Mouse (Mus musculus) hindbrain, embryonic 13.5 days (tissue): ENCODE measurements around the gene Vps29. TPM values are rescaled to one million over a fixed set of nuclear protein-coding genes. Genes with fewer than 3 reads are reported as not detected.

ENCODE experiments used
- ATAC-seq: fragments of 200-750 bp; cut with Nextera tagmentation; 2 replicates; pipeline ENCODE4 v1.8.0; 2017; ENCODE audit warnings: moderate TSS enrichment; ENCODE audit not compliant: low FRiP score
- H3K27ac ChIP-seq: fragments of 300-500 bp; sonication (generic); 2 replicates; pipeline ENCODE4 v1.5.1; 2015; ENCODE audit warnings: inconsistent platforms, mild to moderate bottlenecking, moderate library complexity
- H3K27me3 ChIP-seq: fragments of 300-500 bp; sonication (generic); 2 replicates; pipeline ENCODE4 v1.6.1; 2015; ENCODE audit warnings: mild to moderate bottlenecking, inconsistent platforms
- H3K36me3 ChIP-seq: fragments of 300-500 bp; sonication (generic); 2 replicates; pipeline ENCODE4 v1.6.1; 2015; ENCODE audit warnings: mild to moderate bottlenecking, inconsistent platforms
- H3K4me1 ChIP-seq: fragments of 300-500 bp; sonication (generic); replicated peaks from 2 replicates; pipeline ENCODE4 v1.6.1; 2015; ENCODE audit warnings: inconsistent platforms
- H3K4me2 ChIP-seq: fragments of 300-500 bp; sonication (generic); 2 replicates; pipeline ENCODE4 v1.6.1; 2015; ENCODE audit warnings: inconsistent platforms, mild to moderate bottlenecking, moderate library complexity
- H3K4me3 ChIP-seq: fragments of 300-500 bp; sonication (generic); 2 replicates; pipeline ENCODE4 v1.5.1; 2015; ENCODE audit warnings: mild to moderate bottlenecking, inconsistent platforms
- H3K9ac ChIP-seq: fragments of 300-500 bp; sonication (generic); 2 replicates; pipeline ENCODE4 v1.6.1; 2015; ENCODE audit warnings: mild to moderate bottlenecking, inconsistent platforms
- H3K9me3 ChIP-seq: fragments of 300-500 bp; sonication (generic); 2 replicates; pipeline ENCODE4 v1.6.1; 2016; ENCODE audit warnings: inconsistent platforms
- WGBS: fragments of 180-500 bp; shearing (Covaris S2); methylation state at CpG from one replicate; pipeline ENCODE4 v1.1.7; 2015; 5-methylcytosine and 5-hydroxymethylcytosine counted together
- polyA plus RNA-seq: library from polyadenylated mRNA; unstranded; fragments of >200 nt; fragmentation: Nextera tagmentation; extraction: Ambion mirVana; gene quantifications from 2 replicates; pipeline ENCODE4 v1.2.1, GENCODE M21; 2015

Vps29 gene
- polyA plus RNA-seq, 1 experiment from 2014 or later, result 297 TPM

DNA sequence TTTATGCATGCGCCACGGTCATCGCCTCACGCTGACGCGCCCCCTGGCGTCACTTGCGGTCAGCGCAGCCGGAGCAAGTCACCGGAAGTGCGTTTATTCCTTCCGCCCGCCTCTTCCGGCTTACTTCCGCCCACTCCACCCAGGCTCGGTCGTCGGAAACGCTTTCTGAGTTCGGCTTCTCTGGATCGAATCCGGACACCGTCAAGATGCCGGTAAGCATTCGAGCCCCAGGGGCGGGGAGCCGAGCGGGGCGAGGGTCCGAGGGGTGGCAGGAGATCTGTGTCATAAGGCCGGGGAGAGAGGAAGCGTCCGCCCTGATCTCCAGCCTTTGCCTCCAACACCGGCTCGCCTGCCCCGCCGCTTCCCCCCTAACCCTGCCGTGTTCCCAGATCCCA is 37.6 kb downstream of the Vps29 start, which contains the start of gene Arpc3:
TSS of gene Arpc3 (plus strand) at position 93 of the 395 bp plus-strand sequence.
- Histone ChIP-seq H3K4me1 (peaks cover 14% of the 10 kb centered on the region), H3K4me3 (peak within 1 kb of the TSS; percentile 85), H3K36me3 (peaks cover 5% of the 10 kb centered on the region), H3K9ac (peak within 1 kb of the TSS; percentile 91), H3K9me3 (no peaks in the 10 kb centered on the region), H3K4me2 (peak within 1 kb of the TSS; percentile 83), H3K27ac (peak within 1 kb of the TSS; percentile 72), H3K27me3 (no peaks in the 10 kb centered on the region)
- under 1% methylated on average over 39 of the region's 39 CpGs for WGBS
- peak; percentile 81 for ATAC-seq

DNA sequence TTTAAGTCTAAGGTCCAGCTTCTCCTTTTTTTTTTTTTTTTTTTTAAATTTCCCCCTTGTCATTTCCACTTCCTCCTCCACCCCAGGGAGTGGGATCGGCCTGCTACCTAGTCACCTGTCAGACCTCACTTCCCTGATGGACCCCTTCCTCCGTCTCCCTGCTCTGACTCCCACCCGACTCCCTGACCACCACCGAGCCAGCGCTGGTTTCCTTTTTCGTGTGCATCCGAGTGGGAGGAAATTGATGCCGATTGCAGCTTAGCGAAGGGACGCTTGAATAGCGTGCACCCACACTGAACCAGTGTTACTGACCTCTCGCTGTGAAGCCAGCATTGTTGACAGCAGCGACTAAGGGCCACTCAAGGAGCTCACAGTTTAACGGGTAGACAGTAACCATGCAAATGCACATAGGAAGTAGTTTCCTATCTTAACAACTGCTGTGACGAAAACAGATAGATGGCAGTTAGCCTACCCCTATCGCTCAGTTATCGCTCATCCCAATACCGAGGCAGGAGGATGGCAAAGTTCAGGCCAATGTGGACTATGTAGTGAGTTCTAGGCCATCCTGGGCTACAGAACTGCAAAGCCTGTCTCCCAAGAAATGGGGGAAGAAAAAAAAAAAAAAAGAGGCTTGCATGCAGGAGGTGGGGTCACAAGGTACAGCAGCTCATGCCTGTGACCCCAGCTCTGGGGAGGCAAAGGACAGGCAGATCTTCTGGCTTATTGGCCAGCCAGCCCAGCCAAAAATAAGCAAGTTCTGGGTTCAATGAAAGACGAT is 38.2 kb downstream of the Vps29 start:
- H3K4me2 ChIP-seq, result peak overlapping the region; percentile 83
- peak overlapping the region; percentile 72 for H3K27ac ChIP-seq
- H3K4me3 ChIP-seq, result peak overlapping the region; percentile 85
- whole genome bisulfite sequencing, result 17% methylated on average over 19 of the region's 19 CpGs
- peak overlapping the region; percentile 91 for H3K9ac ChIP-seq
- no peaks in the 10 kb centered on the region for H3K27me3 ChIP-seq
- peaks cover 14% of the 10 kb centered on the region for H3K4me1 ChIP-seq
- no peaks in the 10 kb centered on the region for H3K9me3 ChIP-seq
- peak; percentile 58; the same call in 1 of the 2 replicates for ATAC-seq
- H3K36me3 ChIP-seq, result peaks cover 12% of the 10 kb centered on the region

DNA sequence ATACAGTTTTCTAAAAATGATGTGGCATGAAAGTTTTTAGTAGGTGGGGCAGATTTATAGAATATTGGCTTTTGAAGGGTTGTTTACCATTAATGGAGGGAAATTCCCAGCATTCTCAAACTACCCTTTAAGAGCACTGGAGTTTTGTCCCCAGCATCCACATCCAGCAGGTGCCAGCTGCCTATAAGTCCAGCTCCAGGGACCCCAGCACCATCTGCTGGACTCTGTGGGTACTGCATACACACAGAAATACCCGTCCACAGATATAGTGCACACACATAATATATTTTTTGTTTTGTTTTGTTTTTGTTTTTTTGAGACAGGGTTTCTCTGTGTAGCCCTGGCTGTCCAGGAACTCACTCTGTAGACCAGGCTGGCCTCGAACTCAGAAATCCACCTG is 39.7 kb downstream of the Vps29 start:
- Histone ChIP-seq H3K9me3 (no peaks in the 10 kb centered on the region), H3K4me3 (0 out of 2 replicates have a peak overlapping the region, but pooled peaks have one; percentile 0), H3K4me2 (no peak overlapping the region), H3K27ac (no peak overlapping the region), H3K4me1 (peaks cover 14% of the 10 kb centered on the region), H3K27me3 (no peaks in the 10 kb centered on the region), H3K36me3 (peaks cover 20% of the 10 kb centered on the region), H3K9ac (no peak overlapping the region)
- 47% methylated on average over 2 of the region's 2 CpGs for WGBS
- no peak for ATAC-seq

DNA sequence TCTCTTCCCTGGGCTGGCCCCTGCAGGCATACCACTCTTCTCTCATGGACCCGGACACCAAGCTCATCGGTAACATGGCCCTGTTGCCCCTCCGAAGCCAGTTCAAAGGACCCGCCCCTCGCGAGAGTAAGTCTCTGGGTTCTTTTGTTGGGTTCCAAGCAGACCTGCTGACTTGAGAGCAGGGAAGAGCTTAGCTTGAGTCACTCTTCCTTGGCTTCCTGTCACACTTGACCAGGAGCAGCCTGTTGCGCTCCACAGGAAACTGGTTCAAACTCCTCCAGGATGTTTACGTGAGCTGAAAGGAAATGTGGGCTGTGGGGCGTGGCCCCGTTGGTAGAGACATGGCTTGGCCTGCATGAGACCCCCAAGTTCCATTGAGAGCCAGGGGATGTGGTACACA is 42.6 kb downstream of the Vps29 start:
- Histone ChIP-seq H3K27ac (peak overlapping the region; percentile 12; the same call in 1 of the 2 replicates), H3K4me3 (no peak overlapping the region), H3K36me3 (peaks cover 40% of the 10 kb centered on the region), H3K27me3 (no peaks in the 10 kb centered on the region), H3K4me1 (peaks cover 20% of the 10 kb centered on the region), H3K4me2 (no peak overlapping the region), H3K9ac (no peak overlapping the region), H3K9me3 (no peaks in the 10 kb centered on the region)
- ATAC-seq, result no peak
- 92% methylated on average over 10 of the region's 10 CpGs for WGBS

DNA sequence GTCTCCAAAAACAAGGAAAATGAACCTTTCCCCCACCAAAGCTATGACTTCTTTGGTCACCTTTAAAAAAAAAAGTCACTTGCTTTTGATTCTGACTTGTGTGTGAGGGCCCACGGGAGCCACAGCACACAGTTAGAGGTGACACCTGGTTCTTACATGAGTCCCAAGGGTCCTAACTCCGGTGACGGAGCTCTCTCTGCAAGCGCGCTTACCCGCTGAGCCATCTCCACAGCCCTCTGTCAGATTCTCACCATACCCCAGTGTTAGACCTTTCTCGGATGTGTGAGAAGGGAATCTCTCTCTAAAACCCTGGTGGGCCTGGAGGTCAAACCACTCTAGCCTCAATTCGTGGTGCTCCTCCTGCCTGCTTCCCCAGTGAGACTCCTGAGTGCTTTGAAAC is 43.3 kb downstream of the Vps29 start:
- ATAC-seq, result no peak
- Histone ChIP-seq H3K4me3 (no peak overlapping the region), H3K9ac (no peak overlapping the region), H3K9me3 (no peaks in the 10 kb centered on the region), H3K27ac (no peak overlapping the region), H3K27me3 (no peaks in the 10 kb centered on the region), H3K4me2 (no peak overlapping the region), H3K36me3 (peaks cover 47% of the 10 kb centered on the region), H3K4me1 (peaks cover 16% of the 10 kb centered on the region)
- 92% methylated on average over 8 of the region's 8 CpGs for whole genome bisulfite sequencing

DNA sequence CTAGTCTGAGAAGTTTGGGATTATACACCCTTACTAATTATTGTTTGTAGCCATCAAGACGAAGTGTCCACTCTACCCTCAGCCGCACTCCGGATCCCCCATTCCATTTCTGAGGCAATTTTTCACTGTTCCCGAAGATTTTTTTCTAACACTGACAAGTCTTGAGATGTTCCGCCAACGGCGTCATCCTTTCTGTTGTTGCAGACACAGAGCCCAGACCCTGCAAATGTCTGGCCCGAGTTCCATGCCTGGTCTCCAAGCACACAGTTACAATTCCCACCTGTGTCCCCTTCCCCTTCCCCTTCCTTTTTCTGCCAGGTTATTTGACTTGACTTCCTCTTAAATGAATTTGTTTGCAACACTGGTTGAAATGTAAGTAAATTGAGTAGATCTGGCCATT is 45.7 kb downstream of the Vps29 start:
- no peak overlapping the region for H3K27ac ChIP-seq
- no peak for ATAC-seq
- H3K4me2 ChIP-seq, result no peak overlapping the region
- 0 out of 2 replicates have a peak, but pooled peaks cover 6% of the 10 kb centered on the region for H3K4me1 ChIP-seq
- no peaks in the 10 kb centered on the region for H3K27me3 ChIP-seq
- H3K9me3 ChIP-seq, result no peaks in the 10 kb centered on the region
- peaks cover 71% of the 10 kb centered on the region for H3K36me3 ChIP-seq
- 92% methylated on average over 8 of the region's 8 CpGs for WGBS
- H3K9ac ChIP-seq, result no peak overlapping the region
- no peak overlapping the region for H3K4me3 ChIP-seq

DNA sequence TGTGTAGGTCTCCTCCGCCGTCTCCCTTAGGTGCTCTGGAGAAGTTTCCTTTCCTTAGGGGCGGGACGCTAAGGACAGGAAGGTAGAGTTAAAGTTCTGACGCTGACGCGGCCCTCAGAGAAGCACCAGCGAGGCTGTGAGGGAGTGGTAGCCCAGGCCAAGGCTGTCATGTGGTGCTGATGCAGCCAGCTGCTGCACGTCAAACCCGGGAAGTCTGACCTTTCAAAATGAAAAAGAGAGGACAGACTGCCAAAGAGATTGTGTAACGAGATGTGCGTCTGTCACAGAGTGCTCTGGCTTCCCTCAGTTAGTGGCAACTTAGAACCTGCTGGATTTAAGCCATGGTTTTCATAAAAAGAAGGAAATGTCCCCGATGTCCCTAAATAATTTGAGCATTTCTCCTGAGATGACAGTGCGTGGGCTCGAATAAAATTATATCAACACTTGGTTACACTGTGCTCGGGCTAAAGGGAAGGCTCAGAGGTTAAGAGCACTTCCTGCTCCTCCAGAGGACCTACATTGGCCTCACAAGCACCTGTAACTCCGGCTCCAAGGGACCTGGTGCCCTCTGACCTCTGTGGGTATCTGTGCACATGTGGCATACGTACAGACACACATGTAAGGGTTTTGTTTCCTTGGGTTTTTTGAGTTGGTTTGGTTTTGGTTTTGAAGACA is 46.6 kb downstream of the Vps29 start:
- H3K27me3 ChIP-seq, result no peaks in the 10 kb centered on the region
- ATAC-seq, result no peak
- 86% methylated on average over 18 of the region's 18 CpGs for WGBS
- no peak overlapping the region for H3K9ac ChIP-seq
- no peak overlapping the region for H3K27ac ChIP-seq
- H3K4me1 ChIP-seq, result 0 out of 2 replicates have a peak, but pooled peaks cover 6% of the 10 kb centered on the region
- H3K4me3 ChIP-seq, result no peak overlapping the region
- H3K36me3 ChIP-seq, result peaks cover 80% of the 10 kb centered on the region
- no peaks in the 10 kb centered on the region for H3K9me3 ChIP-seq
- no peak overlapping the region for H3K4me2 ChIP-seq

DNA sequence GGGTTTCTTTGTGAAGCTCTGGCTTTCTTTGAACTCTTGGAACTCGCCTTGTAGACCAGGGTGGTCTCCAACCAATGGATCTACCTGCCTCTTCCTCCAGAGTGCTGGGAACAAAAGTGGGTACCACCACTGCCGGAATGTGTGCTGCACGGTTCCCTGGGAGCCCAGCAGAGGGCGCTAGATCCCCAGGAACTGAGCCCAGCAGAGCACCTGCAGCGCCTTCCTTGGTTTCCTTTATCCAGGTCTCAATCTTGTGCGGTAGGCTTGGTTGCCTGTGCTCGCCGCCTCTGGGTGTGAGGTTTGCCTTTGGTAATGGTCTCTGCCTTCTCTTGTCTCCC is 47.1 kb downstream of the Vps29 start:
- no peak for ATAC-seq
- Histone ChIP-seq H3K4me1 (0 out of 2 replicates have a peak, but pooled peaks cover 6% of the 10 kb centered on the region), H3K4me2 (no peak overlapping the region), H3K4me3 (no peak overlapping the region), H3K27ac (no peak overlapping the region), H3K27me3 (no peaks in the 10 kb centered on the region), H3K9me3 (no peaks in the 10 kb centered on the region), H3K36me3 (peaks cover 85% of the 10 kb centered on the region), H3K9ac (no peak overlapping the region)
- 20% methylated on average over 8 of the region's 8 CpGs for WGBS

DNA sequence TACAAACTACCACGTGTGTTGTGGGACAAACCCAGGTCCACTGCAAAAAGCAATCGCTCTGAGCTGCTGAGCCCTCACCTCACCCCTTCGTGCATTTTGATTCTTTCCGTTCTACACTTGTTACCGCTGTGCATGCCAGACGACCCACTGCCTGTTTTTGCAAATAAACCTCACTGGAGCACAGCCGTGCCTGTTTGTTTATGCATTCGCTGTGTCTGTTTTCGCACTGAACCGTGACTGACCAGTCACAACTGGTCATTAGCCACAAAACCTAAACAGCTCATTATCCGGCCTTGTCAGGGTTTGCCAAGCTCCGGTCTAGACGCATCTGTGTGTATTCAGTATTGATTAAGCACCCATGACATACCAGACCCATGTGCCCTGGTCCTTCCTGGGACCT is 48.0 kb downstream of the Vps29 start:
- WGBS, result 80% methylated on average over 13 of the region's 13 CpGs
- peaks cover 85% of the 10 kb centered on the region for H3K36me3 ChIP-seq
- no peaks in the 10 kb centered on the region for H3K9me3 ChIP-seq
- no peak overlapping the region for H3K4me2 ChIP-seq
- H3K4me3 ChIP-seq, result no peak overlapping the region
- 0 out of 2 replicates have a peak, but pooled peaks cover 6% of the 10 kb centered on the region for H3K4me1 ChIP-seq
- H3K9ac ChIP-seq, result peak overlapping the region; percentile 35; the same call in 1 of the 2 replicates
- ATAC-seq, result no peak
- H3K27me3 ChIP-seq, result no peaks in the 10 kb centered on the region
- no peak overlapping the region for H3K27ac ChIP-seq

DNA sequence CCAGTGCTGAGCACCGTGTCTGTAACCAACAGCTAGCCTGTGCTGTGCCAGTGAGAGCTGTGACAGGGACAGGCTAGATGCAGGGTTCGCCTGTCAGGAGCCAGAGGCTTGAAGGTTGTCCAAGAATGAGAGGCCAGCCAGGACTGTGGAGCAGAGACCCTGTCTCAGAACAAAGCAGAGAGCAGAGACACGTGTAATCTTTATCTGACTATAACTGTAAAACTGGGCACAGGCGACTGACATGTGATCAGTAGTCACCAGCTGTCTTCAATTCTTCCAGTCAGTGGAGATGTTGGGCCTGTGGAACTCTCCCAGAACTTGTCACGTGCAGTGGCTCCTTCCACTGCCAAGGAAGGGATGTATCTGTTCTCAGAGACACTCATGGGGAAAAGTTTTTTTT is 48.6 kb downstream of the Vps29 start:
- H3K36me3 ChIP-seq, result peaks cover 85% of the 10 kb centered on the region
- no peak overlapping the region for H3K4me3 ChIP-seq
- peak overlapping the region; percentile 35; the same call in 1 of the 2 replicates for H3K9ac ChIP-seq
- no peak for ATAC-seq
- H3K4me2 ChIP-seq, result no peak overlapping the region
- no peaks in the 10 kb centered on the region for H3K9me3 ChIP-seq
- peak overlapping the region; percentile 23; the same call in 1 of the 2 replicates for H3K27ac ChIP-seq
- 88% methylated on average over 5 of the region's 5 CpGs for WGBS
- no peaks in the 10 kb centered on the region for H3K27me3 ChIP-seq
- H3K4me1 ChIP-seq, result 0 out of 2 replicates have a peak, but pooled peaks cover 6% of the 10 kb centered on the region

DNA sequence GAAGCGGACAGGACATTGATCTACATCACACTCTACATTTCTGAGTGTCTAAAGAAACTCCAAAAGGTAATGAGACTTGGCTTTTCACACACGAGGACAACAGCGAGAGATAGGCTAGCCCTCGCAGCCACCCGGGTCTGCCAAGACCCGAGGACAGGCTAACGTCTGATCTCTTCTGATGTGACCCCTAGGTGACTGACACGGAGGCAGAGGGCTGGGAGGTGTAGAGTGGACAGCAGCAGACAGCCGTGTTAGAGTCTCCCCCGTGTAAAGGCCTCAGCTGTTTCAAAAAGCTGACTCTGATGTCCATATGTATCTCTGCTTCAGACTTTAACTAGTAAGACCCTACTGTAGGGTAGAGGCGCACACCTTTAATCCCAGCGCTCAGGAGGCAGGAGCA is 49.2 kb downstream of the Vps29 start:
- H3K9me3 ChIP-seq, result no peaks in the 10 kb centered on the region
- no peak overlapping the region for H3K9ac ChIP-seq
- 0 out of 2 replicates have a peak, but pooled peaks cover 6% of the 10 kb centered on the region for H3K4me1 ChIP-seq
- ATAC-seq, result no peak
- 93% methylated on average over 12 of the region's 12 CpGs for WGBS
- no peak overlapping the region for H3K4me2 ChIP-seq
- H3K27me3 ChIP-seq, result no peaks in the 10 kb centered on the region
- peaks cover 80% of the 10 kb centered on the region for H3K36me3 ChIP-seq
- no peak overlapping the region for H3K27ac ChIP-seq
- no peak overlapping the region for H3K4me3 ChIP-seq

DNA sequence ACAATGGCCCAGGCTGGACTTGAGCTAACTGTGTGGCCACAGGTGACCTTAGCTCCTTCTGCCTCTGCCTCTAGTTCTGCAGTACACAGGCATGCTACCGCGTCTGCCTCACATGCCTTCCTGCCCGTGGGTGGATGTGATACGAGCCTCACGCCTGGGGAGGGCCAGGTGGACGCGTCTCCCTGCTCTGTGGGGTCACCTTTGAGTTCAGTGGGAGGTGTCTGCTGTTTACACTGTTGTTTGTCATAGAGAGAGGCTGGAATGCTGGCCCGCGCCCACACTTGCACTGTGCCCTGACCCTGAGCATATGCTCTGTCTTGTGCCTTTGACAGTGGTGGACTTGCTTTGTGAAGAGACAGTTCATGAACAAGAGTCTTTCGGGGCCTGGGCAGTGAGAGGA is 51.4 kb downstream of the Vps29 start:
- H3K4me1 ChIP-seq, result 0 out of 2 replicates have a peak, but pooled peaks cover 6% of the 10 kb centered on the region
- H3K9ac ChIP-seq, result no peak overlapping the region
- no peak overlapping the region for H3K4me2 ChIP-seq
- no peak for ATAC-seq
- no peaks in the 10 kb centered on the region for H3K27me3 ChIP-seq
- H3K27ac ChIP-seq, result no peak overlapping the region
- peaks cover 73% of the 10 kb centered on the region for H3K36me3 ChIP-seq
- 93% methylated on average over 10 of the region's 10 CpGs for WGBS
- H3K4me3 ChIP-seq, result no peak overlapping the region
- H3K9me3 ChIP-seq, result no peaks in the 10 kb centered on the region
